Comparison of ENCODE assay signal across 8 mouse cellular contexts in the genomic region with DNA sequence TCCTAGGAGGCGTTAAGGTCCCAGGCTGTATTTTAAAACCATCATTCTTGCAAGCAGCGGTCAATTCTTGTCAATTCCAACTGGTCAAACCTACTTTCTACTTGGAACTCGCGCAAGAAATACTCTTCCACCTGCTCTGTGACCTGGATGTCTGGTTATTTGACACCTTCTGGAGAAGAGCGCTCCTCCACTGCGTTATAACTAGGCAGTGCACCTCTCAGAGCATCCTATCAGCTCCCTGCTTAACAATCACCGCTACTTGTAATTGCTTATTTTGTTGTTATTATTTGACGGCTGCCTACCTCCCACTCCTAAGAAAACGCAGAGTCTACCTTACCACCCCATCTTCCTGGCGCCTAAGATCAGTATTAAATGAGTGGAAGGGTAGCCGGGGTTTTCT. TPM values are rescaled to one million over a fixed set of nuclear protein-coding genes. Genes with fewer than 3 reads are reported as not detected.
DNase-seq lines count a peak whose midpoint lies in the region; ATAC-seq and TF ChIP-seq lines count a peak whose summit lies in the region.

No protein-coding gene starts in this region.

- no peak for ATAC-seq in heart, embryonic 13.5 days (ENCODE audit: extremely low read depth, insufficient number of reproducible peaks, low FRiP score, low TSS enrichment)
- no peak for ATAC-seq in forebrain, embryonic 12.5 days (ENCODE audit: low FRiP score)
- peak; percentile 44; the same call in 1 of the 2 replicates for ATAC-seq in liver, embryonic 12.5 days
- ATAC-seq in granulocyte monocyte progenitor cell, adult 5-6 weeks (replicated peaks; ENCODE audit: poor library complexity, severe bottlenecking): no peak

- 0 out of 2 replicates have a peak, but pooled peaks cover 8% of the 10 kb centered on the region for H3K27me3 ChIP-seq in heart, embryonic 13.5 days (replicated peaks)
- H3K27me3 ChIP-seq in forebrain, embryonic 12.5 days: no peaks in the 10 kb centered on the region
- H3K27me3 ChIP-seq in liver, embryonic 12.5 days (replicated peaks): no peaks in the 10 kb centered on the region

- peak overlapping the region; percentile 75 for H3K4me2 ChIP-seq in heart, embryonic 13.5 days
- peak overlapping the region; percentile 89 for H3K4me2 ChIP-seq in forebrain, embryonic 12.5 days
- peak overlapping the region; percentile 92 for H3K4me2 ChIP-seq in liver, embryonic 12.5 days

- peaks cover 34% of the 10 kb centered on the region for H3K36me3 ChIP-seq in heart, embryonic 13.5 days
- peaks cover 12% of the 10 kb centered on the region for H3K36me3 ChIP-seq in ES-E14 (ENCODE audit: control insufficient read depth, insufficient read depth, low read length, poor library complexity, severe bottlenecking)
- peaks cover 35% of the 10 kb centered on the region for H3K36me3 ChIP-seq in forebrain, embryonic 12.5 days (replicated peaks)
- peaks cover 41% of the 10 kb centered on the region for H3K36me3 ChIP-seq in liver, embryonic 12.5 days

- H3K27ac ChIP-seq in heart, embryonic 13.5 days (replicated peaks): peak overlapping the region; percentile 80
- no peak overlapping the region for H3K27ac ChIP-seq in ES-E14 (ENCODE audit: insufficient read depth, low read depth, low read length, poor library complexity, severe bottlenecking)
- peak overlapping the region; percentile 84 for H3K27ac ChIP-seq in forebrain, embryonic 12.5 days
- H3K27ac ChIP-seq in liver, embryonic 12.5 days: peak overlapping the region; percentile 78

- in situ Hi-C loops in ES-E14 (cut with MboI; ENCODE audit: low sequenced_read_pairs in 2 of 2, unreplicated experiment in 2 of 2): loop anchor here in 1 of 2 experiments (25.0 kb wide), 1 partner anchor 526 kb away; no protein-coding TSS in a partner anchor

- peak overlapping the region; percentile 90 for H3K4me3 ChIP-seq in heart, embryonic 13.5 days
- peak overlapping the region; percentile 94 to 95 for H3K4me3 ChIP-seq in ES-E14 (ENCODE audit: insufficient read depth in 1 of 2, low read depth in 1 of 2, low read length in 2 of 2, poor library complexity in 1 of 2, severe bottlenecking in 1 of 2)
- H3K4me3 ChIP-seq in forebrain, embryonic 12.5 days (replicated peaks): peak overlapping the region; percentile 83
- peak overlapping the region; percentile 87 for H3K4me3 ChIP-seq in liver, embryonic 12.5 days

- WGBS in heart, embryonic 13.5 days: 2% methylated on average over 11 of the region's 11 CpGs
- 3% methylated on average over 11 of the region's 11 CpGs for WGBS in forebrain, embryonic 12.5 days
- WGBS in liver, embryonic 12.5 days (ENCODE audit: insufficient replicate concordance): 4% methylated on average over 11 of the region's 11 CpGs

- no peaks in the 10 kb centered on the region for H3K9me3 ChIP-seq in heart, embryonic 13.5 days
- H3K9me3 ChIP-seq in ES-E14 (ENCODE audit: control insufficient read depth, insufficient read depth, low read depth, low read length): no peaks in the 10 kb centered on the region
- H3K9me3 ChIP-seq in forebrain, embryonic 12.5 days: no peaks in the 10 kb centered on the region
- H3K9me3 ChIP-seq in liver, embryonic 12.5 days (replicated peaks): no peaks in the 10 kb centered on the region

- H3K4me1 ChIP-seq in heart, embryonic 13.5 days: peaks cover 19% of the 10 kb centered on the region
- H3K4me1 ChIP-seq in ES-E14 (ENCODE audit: control insufficient read depth in 2 of 2, insufficient read depth in 2 of 2, low read length in 2 of 2, poor library complexity in 1 of 2): peaks cover 2% of the 10 kb centered on the region in 2 experiments; a peak in 2 of 4 replicates
- peaks cover 18% of the 10 kb centered on the region for H3K4me1 ChIP-seq in forebrain, embryonic 12.5 days
- peaks cover 29% of the 10 kb centered on the region for H3K4me1 ChIP-seq in liver, embryonic 12.5 days

- H3K9ac ChIP-seq in heart, embryonic 13.5 days: peak overlapping the region; percentile 92
- H3K9ac ChIP-seq in ES-E14 (ENCODE audit: insufficient read depth, low read depth, low read length, poor library complexity, severe bottlenecking): peak overlapping the region; percentile 94
- H3K9ac ChIP-seq in forebrain, embryonic 12.5 days: peak overlapping the region; percentile 87
- peak overlapping the region; percentile 86 for H3K9ac ChIP-seq in liver, embryonic 12.5 days

- DNase-seq in heart, postnatal 36 days: no peak
- DNase-seq in ES-E14 (ENCODE audit: low read depth, low spot score): no peak
- no peak for DNase-seq in gastrocnemius, postnatal 25 days
- DNase-seq in adipocyte (ENCODE audit: low spot score): no peak

- intact Hi-C loops in heart, postnatal 36 days (cut with DNase I): no loop called here

TF ChIP-seq in ES-E14, 5 proteins besides CTCF, POLR2A, EP300 and RAD21:
- TF ChIP-seq HCFC1 (IDR thresholded peaks at IDR 0.05; ENCODE audit: borderline replicate concordance, insufficient read depth, low read length) (no peak), ZNF384 (IDR thresholded peaks at IDR 0.05; ENCODE audit: low read depth, low read length) (no peak), MAFK (IDR thresholded peaks at IDR 0.05; ENCODE audit: insufficient read depth, low read depth, low read length) (no peak)

RNA-seq across cellular contexts. Expression of a gene that starts 0.7 kb away (rescaled TPM):
- polyA plus RNA-seq in heart, embryonic 13.5 days (2015; fragmentation: Nextera tagmentation; extraction: Ambion mirVana): 70.7 and 82.9 TPM in 2 replicates
- total RNA-seq in heart, postnatal 36 days (2021): 10 to 100 TPM in 1 of 2 experiments, 1 to 10 TPM in 1; 7.4 to 11.5 TPM
- 77.7 and 103 TPM in 2 replicates for total RNA-seq in ES-E14 (2012; rRNA removed)
- polyA plus RNA-seq in forebrain, embryonic 12.5 days (2016; fragmentation: Nextera tagmentation; extraction: Ambion mirVana): 155 and 156 TPM in 2 replicates
- polyA plus RNA-seq in liver, embryonic 12.5 days (2016; fragmentation: Nextera tagmentation; extraction: Ambion mirVana): 121 and 128 TPM in 2 replicates
- 1 to 10 TPM; 8.0 to 8.7 TPM for total RNA-seq in gastrocnemius, postnatal 25 days (2021)
- total RNA-seq in granulocyte monocyte progenitor cell, adult 5-6 weeks (2014; fragmentation: Nextera tagmentation): 231 and 253 TPM in 2 replicates
- total RNA-seq in granulocyte monocyte progenitor cell, adult 5-6 weeks (2017): 215 and 233 TPM in 2 replicates

RNA-seq across cellular contexts. Expression of a gene that starts 48.4 kb away (rescaled TPM):
- polyA plus RNA-seq in heart, embryonic 13.5 days (2015; fragmentation: Nextera tagmentation; extraction: Ambion mirVana): 0.09 and 0.19 TPM in 2 replicates
- total RNA-seq in heart, postnatal 36 days (2021): not detected
- 0.85 and 2.6 TPM in 2 replicates for total RNA-seq in ES-E14 (2012; rRNA removed)
- 0.56 and 0.72 TPM in 2 replicates for polyA plus RNA-seq in forebrain, embryonic 12.5 days (2016; fragmentation: Nextera tagmentation; extraction: Ambion mirVana)
- 0.14 and 0.29 TPM in 2 replicates for polyA plus RNA-seq in liver, embryonic 12.5 days (2016; fragmentation: Nextera tagmentation; extraction: Ambion mirVana)
- not detected for total RNA-seq in gastrocnemius, postnatal 25 days (2021)
- 0.13 TPM in 1 of 2 replicates, not detected in the other for total RNA-seq in granulocyte monocyte progenitor cell, adult 5-6 weeks (2014; fragmentation: Nextera tagmentation)
- total RNA-seq in granulocyte monocyte progenitor cell, adult 5-6 weeks (2017): 0.26 and 2.6 TPM in 2 replicates

RNA-seq across cellular contexts. Expression of a gene that starts 49.0 kb away (rescaled TPM):
- polyA plus RNA-seq in heart, embryonic 13.5 days (2015; fragmentation: Nextera tagmentation; extraction: Ambion mirVana): 0.34 and 0.47 TPM in 2 replicates
- total RNA-seq in heart, postnatal 36 days (2021): not detected
- total RNA-seq in ES-E14 (2012; rRNA removed): 0.16 and 0.40 TPM in 2 replicates
- 0.08 and 0.21 TPM in 2 replicates for polyA plus RNA-seq in forebrain, embryonic 12.5 days (2016; fragmentation: Nextera tagmentation; extraction: Ambion mirVana)
- 6.3 and 6.9 TPM in 2 replicates for polyA plus RNA-seq in liver, embryonic 12.5 days (2016; fragmentation: Nextera tagmentation; extraction: Ambion mirVana)
- total RNA-seq in gastrocnemius, postnatal 25 days (2021): not detected
- total RNA-seq in granulocyte monocyte progenitor cell, adult 5-6 weeks (2014; fragmentation: Nextera tagmentation): not detected in 2 replicates
- total RNA-seq in granulocyte monocyte progenitor cell, adult 5-6 weeks (2017): 0.65 TPM in 1 of 2 replicates, not detected in the other

RNA-seq across cellular contexts. Expression of a gene that starts 51.7 kb away (rescaled TPM):
- polyA plus RNA-seq in heart, embryonic 13.5 days (2015; fragmentation: Nextera tagmentation; extraction: Ambion mirVana): 0.82 and 1.3 TPM in 2 replicates
- total RNA-seq in heart, postnatal 36 days (2021): 10 to 100 TPM; 12.5 to 13.7 TPM
- total RNA-seq in ES-E14 (2012; rRNA removed): 0.85 and 1.9 TPM in 2 replicates
- 3.5 and 3.7 TPM in 2 replicates for polyA plus RNA-seq in forebrain, embryonic 12.5 days (2016; fragmentation: Nextera tagmentation; extraction: Ambion mirVana)
- 0.17 and 0.26 TPM in 2 replicates for polyA plus RNA-seq in liver, embryonic 12.5 days (2016; fragmentation: Nextera tagmentation; extraction: Ambion mirVana)
- total RNA-seq in gastrocnemius, postnatal 25 days (2021): 1 to 10 TPM; 8.1 to 8.9 TPM
- not detected in 2 replicates for total RNA-seq in granulocyte monocyte progenitor cell, adult 5-6 weeks (2014; fragmentation: Nextera tagmentation)
- total RNA-seq in granulocyte monocyte progenitor cell, adult 5-6 weeks (2017): not detected in 2 replicates
